Mouse (Mus musculus) central nervous system, embryonic 11.5 days (tissue): ENCODE results near the gene Nxn. TPM values are rescaled to one million over a fixed set of nuclear protein-coding genes. Genes with fewer than 3 reads are reported as not detected.

Source experiments
- polyA plus RNA-seq: library from polyadenylated mRNA; depleted of rRNA; stranded (reverse); fragments of >200 nt; gene quantifications from 2 replicates; pipeline ENCODE4 v1.2.3, GENCODE M21; 2012; rRNA removed

Nxn gene
- polyA plus RNA-seq: 54.0 and 60.9 TPM in 2 replicates

GRCm38 (mm10) chr11:76398798-76399586 lies at the start of gene Nxn:
Gene Nxn (minus strand): TSS chr11:76399140.

GRCm38 (mm10) chr11:76406702-76407583 lies 8.0 kb upstream of the Nxn start, which contains the start of gene Timm22:
Gene Timm22 (plus strand): TSS chr11:76406952.

GRCm38 (mm10) chr11:76242901-76243810 lies 155.8 kb downstream of the Nxn start, which contains the start of the genes Mrm3 and Glod4:
Gene Mrm3 (plus strand): TSS chr11:76243715.
Gene Glod4 (minus strand): TSS chr11:76243725.

GRCm38 (mm10) chr11:76217390-76217800 lies 181.5 kb downstream of the Nxn start, which contains the start of the genes Dbil5 and Gemin4:
Gene Dbil5 (plus strand): TSS chr11:76217608.
Gene Gemin4 (minus strand): TSS chr11:76217664.

Other genes starting within 250 kb of the Nxn start
- gene Vps53, start 219.5 kb downstream of the Nxn start, polyA plus RNA-seq: 33.6 and 37.3 TPM in 2 replicates
- gene Fam57a, start 219.5 kb downstream of the Nxn start, polyA plus RNA-seq: 11.6 and 25.9 TPM in 2 replicates
- 0.29 and 0.36 TPM in 2 replicates for gene Dbil5, start 181.5 kb downstream of the Nxn start, polyA plus RNA-seq
- gene Gemin4, start 181.5 kb downstream of the Nxn start, polyA plus RNA-seq: 7.8 and 18.9 TPM in 2 replicates
- 14.1 and 20.7 TPM in 2 replicates for gene Mrm3, start 155.4 kb downstream of the Nxn start, polyA plus RNA-seq
- gene Glod4, start 155.4 kb downstream of the Nxn start, polyA plus RNA-seq: 75.4 and 78.7 TPM in 2 replicates
- 44.4 and 45.5 TPM in 2 replicates for gene Timm22, start 7.8 kb upstream of the Nxn start, polyA plus RNA-seq
- gene Abr, start 223.2 kb upstream of the Nxn start, polyA plus RNA-seq: 46.8 and 60.6 TPM in 2 replicates